Mouse (Mus musculus): ENCODE measurements around the gene Il13ra2.

DNA sequence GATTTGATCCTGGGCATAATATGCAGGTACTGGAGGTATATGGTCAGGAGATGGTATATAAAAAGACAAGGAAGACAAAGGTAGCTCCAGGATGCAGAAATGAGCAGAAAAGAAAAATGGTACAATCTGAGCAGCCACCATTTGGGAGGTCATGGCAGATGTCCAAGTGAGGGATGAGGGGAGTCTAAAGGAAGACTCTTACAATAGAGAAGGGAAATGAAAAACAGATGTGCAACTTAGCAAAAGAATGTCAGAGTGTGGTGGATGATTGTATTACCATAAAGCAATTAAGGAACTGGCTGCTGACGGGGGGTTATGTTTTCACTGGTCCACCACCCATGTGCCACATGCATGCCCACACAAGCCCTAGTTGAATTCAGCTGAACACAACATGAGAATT, 35.5 kb downstream of the Il13ra2 start:
- TF ChIP-seq GATA1 (IDR thresholded peaks at IDR 0.05; ENCODE audit: borderline replicate concordance, low read length) (no peak), FLI1 (IDR thresholded peaks at IDR 0.05; ENCODE audit: low read length) (no peak)

All from megakaryocyte, embryonic 14.5 days (primary cell).